Mouse (Mus musculus): ENCODE results near the gene Dlx3.
A peak's percentile ranks its signal among the peaks of the same experiment; 100 is the strongest.

Gene Dlx3

DNA sequence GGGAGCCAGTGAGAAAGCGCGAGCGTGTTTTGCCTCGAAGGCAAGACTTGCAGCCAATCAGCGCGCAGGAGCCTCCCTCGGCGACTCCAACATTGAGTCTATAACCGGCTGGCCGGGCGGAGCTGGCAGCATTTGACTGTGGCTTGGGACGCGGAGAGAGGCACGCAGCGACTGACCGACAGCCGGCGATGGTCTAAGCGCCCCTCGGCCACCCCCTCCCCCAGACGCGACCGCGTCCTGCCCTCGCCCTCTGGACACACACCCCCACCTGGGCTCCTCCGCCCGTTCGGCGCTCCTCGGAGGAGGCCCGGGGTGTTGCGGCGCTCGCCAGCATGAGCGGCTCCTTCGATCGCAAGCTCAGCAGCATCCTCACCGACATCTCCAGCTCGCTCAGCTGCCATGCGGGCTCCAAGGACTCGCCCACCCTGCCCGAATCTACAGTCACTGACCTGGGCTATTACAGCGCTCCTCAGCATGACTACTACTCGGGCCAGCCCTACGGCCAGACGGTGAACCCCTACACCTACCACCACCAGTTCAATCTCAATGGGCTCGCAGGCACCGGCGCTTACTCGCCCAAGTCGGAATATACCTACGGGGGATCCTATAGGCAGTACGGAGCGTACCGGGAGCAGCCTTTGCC lies at the start of gene Dlx3:
Gene Dlx3, plus strand, starts transcription at position 130 of the 643 bp plus-strand sequence.
- no peak for DNase-seq

- DNase-seq = no peak
Observed at GRCm38 (mm10) chr11:95070140-95071107, 49.5 kb upstream of the Dlx3 start.

DNA sequence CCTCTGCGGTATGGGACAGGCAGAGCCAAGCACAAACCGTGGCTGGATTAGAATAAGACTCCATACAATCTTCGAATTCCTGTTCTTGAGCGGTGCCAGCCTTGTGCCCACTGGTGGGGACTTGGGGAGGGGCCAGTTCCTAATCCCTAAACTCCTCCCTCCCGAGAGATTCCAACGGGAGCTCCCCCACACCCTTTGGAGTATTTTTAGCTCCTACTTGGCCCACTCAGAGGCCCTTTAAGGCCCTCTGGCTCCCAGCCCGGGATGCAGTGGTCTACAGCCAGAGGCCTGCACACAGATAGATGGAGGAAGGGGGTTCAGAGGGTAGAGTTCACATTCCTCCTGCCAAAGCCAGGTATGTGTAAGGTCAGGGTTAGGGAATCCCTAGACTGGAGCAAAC lies 48.7 kb upstream of the Dlx3 start:
- peak; percentile 52 for DNase-seq

GRCm38 (mm10) chr11:95072136-95072535 lies 47.8 kb upstream of the Dlx3 start:
- peak; percentile 49 for DNase-seq

GRCm38 (mm10) chr11:95072804-95073203 lies 47.1 kb upstream of the Dlx3 start:
- DNase-seq = peak; percentile 91

DNA sequence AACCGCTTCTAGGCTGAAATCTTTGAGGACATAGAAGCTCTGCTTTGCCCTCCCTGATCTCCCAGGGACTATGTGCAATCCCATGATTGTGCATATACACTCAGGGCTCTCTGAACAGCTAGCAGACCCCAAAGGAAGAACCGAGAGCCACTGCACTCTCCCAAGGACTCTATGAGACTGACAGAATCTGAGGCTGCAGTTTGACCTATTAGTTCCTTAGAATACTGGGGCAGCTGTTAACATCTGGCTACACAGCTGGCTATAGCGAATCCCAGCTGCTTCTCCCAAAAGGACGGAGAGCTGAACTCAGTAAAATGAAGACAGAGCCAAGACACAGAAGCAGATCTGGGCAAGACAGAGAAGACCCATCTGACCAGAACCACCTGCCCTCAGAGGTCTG lies 46.1 kb upstream of the Dlx3 start:
- no peak for DNase-seq

DNA sequence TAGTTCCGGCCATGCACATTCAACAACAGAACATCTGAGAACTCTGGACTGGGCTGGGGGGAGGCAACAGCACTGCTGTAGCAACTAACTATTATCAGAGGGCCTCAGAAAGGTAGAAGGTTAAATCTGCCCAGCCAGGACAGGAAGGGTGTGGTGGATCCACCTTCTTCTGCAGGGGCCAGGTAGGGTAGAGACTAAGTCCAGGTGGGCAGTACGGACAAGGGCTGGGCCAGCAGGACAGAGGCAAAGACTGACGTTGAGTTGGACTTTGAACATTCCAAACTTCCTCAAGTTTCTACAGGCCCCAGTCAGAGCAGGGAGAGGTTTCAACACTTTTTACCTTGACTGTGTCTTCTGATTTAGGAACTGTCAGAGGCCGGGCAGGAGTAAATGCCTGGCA lies 45.2 kb upstream of the Dlx3 start:
- DNase-seq = peak; percentile 32

- peak; percentile 51 for DNase-seq
Observed at GRCm38 (mm10) chr11:95075197-95076040, 44.5 kb upstream of the Dlx3 start.

DNA sequence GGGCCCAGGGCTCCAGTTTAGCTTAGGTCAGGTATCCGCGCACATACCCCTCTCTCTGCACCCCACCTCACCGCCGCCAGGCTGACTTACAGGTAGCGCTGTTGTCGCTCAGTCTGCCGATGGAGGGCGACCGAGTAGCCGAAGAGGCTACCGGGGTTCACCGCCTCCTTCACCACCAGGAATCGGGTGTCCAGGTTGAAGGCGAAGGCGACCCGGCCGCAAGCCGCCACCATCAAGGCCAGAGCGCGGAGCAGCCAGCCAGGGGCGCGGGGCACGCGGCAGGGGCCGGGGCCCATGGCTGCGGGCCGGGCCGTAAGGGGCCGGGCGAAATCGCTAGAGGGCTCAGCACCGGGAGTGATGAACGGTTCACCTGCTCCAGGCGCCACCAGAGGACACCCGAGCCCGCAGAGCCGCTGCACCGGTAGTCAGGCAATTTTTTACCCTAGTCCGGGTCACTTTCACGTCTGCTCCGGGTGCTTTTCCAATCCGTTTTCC lies 43.8 kb upstream of the Dlx3 start:
- peak; percentile 83 for DNase-seq

DNA sequence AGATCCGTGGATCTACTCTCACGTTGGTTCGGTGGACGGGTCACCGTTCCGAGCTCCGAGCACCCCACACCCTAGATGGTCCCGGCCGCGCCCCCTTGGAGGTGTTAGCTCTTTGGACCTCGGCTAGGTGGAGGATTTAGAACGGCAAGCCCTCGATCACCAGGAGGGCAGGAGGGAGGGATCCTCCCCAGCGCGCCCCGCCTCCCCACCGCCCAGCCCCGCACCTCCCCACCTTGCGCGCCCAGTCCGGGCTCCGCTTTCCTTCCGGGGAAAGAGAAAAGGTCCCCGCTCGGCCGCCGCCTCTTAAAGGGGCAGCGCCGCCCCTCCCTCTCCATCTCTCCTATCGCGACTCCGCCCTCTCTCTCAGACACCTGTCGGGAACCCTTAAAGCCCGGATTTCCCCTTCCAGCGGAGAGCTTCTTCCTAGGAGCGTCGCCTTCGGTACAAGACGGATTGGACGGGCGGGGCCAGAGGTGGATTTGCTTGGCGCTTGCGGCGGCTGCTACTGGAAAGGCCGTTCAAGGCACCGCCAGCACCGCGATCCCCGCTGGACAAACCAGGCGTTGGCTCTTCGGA lies 43.3 kb upstream of the Dlx3 start, which contains the start of gene Itga3:
Gene Itga3, minus strand, starts transcription at position 266 of the 576 bp plus-strand sequence.
- peak; percentile 87 for DNase-seq

- DNase-seq = no peak
Observed at GRCm38 (mm10) chr11:95077956-95078355, 42.0 kb upstream of the Dlx3 start.

DNA sequence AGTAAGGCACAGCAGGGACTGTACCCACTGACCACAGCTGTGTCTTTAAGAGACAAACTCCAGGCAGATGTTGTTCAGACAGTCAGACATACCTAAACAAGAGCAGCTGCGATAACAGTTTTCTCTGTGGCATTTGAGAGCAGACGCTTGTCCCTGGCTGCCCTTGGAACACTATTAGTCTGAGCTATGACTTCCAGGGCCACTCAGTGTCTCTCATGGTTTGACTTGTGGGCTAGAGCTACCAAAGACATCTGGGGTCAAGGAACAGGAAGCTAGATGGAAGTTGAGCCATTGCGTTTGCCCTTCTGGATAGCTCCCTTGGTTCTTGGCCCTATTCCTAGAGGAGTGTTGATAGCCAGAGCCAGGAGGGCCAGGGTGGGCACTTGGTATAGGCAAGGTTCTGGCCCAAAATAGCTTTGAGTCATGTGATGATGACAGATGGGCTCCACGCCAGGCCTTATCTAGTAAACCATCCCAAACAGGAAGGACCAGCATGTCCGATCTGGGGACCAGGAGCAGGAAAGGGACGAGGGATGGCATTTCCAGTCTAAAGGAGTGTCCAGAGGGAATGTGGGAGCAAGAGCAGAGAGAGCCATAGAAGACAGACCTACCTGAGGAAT lies 40.6 kb upstream of the Dlx3 start:
- DNase-seq = peak; percentile 44

DNA sequence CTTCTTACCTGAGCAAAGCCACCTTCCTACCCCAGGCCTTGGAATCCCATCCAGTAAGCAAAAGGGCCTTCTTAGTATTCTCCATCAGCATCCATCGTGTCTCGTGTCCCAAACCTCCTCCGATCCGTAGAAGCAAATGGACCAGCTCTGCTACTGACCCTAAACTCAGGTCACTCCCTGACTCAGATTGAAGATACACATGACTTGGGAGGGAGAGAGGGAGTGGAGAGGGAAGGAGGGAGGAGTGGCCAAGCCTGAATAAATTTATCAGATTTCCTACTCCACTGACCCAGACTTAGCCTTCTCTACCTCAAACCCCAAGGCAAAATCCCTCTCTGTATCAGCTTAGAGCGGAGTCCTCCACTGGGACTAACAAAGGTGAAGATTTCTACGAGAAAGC lies 39.1 kb upstream of the Dlx3 start:
- no peak for DNase-seq

DNA sequence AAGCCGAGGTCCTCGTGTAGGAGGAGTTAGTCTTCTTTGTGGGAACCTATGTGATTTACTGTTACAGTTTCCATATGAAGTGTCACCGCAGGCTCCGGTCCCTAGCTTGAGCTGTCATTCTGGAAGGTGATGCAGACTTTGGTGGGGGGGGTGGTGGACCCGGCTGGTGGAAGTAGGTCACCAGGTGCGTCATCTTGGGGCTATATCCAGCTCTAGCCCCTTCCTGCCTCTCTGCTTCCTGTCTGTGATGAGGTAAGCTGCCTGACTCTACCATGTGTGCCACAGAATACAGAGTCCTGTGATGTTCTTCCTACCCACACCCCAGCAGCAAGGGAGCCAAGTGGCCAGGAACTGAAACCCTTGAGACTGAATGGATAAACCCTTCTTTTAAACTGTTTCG lies 37.0 kb upstream of the Dlx3 start:
- DNase-seq = no peak

GRCm38 (mm10) chr11:95084175-95084574 lies 35.7 kb upstream of the Dlx3 start:
- DNase-seq = no peak

- DNase-seq = no peak
Observed at GRCm38 (mm10) chr11:95084811-95085382, 35.0 kb upstream of the Dlx3 start.

DNA sequence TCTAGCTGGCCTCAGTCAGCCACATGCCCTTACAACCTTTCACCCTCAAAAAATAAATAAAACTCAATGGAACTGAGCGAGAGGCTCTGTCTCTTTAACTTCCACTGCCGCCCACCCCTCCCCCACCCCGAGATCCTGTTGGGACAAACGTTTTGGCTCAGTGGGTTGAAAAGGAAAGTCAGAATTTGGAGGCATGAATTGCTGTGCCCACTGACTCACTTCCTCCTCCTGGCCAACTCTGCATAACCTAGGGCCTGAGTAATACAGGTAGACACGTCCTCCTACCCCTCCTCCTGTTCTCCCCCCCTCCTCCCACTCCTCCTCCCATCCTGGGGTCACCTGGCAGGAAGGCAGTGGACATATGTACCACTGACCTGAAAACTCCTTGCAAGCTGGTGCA lies 34.2 kb upstream of the Dlx3 start:
- DNase-seq = no peak

- DNase-seq = no peak
Observed at GRCm38 (mm10) chr11:95086229-95086628, 33.7 kb upstream of the Dlx3 start.

- no peak for DNase-seq
Observed at GRCm38 (mm10) chr11:95087301-95088228, 32.4 kb upstream of the Dlx3 start.

DNA sequence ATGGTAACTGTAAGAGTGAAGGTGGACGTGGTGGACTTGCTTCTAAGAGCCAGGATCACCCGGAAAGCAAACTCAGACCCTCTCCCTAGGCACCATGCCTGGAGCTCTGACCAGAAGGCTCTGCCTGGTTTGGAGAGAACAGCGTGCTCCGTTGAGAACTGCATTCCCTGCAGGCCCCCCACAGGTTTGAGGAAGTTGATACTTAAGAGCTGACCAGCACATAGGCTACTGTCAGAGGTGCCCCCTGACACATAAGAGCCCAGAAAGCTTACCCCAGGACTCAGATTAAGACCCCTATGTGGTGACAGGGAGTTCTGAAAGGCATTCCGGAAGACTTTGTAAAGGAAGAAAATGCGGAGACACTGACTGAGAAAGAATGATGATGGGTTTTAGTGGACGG lies 31.6 kb upstream of the Dlx3 start:
- DNase-seq = no peak
